Mouse (Mus musculus): Measurements from ENCODE around the gene Pde1c. TPM values are rescaled to one million over a fixed set of nuclear protein-coding genes. Genes with fewer than 3 reads are reported as not detected.

Gene Pde1c
- total RNA-seq, 1 experiment = 0.18 TPM

DNA sequence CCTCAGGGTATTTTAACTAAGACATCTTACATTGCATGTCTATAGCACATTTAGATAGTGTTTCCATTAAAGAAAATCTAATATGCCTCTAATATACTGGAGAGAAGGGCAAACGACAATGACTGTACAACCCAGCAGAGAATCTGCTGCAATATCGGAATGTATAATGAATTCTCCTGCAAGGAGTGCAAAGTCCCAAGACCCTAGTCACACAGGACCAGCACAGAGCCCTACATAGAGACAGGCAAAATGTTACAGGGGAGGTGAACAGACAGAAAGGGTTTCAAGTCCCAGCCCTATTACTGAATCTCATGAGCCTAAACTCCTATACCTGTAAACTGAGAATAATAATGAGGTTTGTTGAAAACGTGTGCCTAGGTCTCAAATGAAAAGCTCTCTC lies 13.1 kb downstream of the Pde1c start:
- no peaks in the 10 kb centered on the region for H3K36me3 ChIP-seq (ENCODE audit: control insufficient read depth, insufficient read depth, low read length, poor library complexity, severe bottlenecking)
- DNase-seq (ENCODE audit: low read depth, low spot score) = no peak
- H3K9ac ChIP-seq (ENCODE audit: insufficient read depth, low read depth, low read length, poor library complexity, severe bottlenecking) = no peak overlapping the region
- TF ChIP-seq ZC3H11A (IDR thresholded peaks at IDR 0.05; ENCODE audit: borderline replicate concordance, low read depth, low read length) = no peak
- TF ChIP-seq ZNF384 (IDR thresholded peaks at IDR 0.05; ENCODE audit: low read depth, low read length) = no peak
- no peak for TF ChIP-seq HCFC1 (IDR thresholded peaks at IDR 0.05; ENCODE audit: borderline replicate concordance, insufficient read depth, low read length)
- no peak overlapping the region for H3K4me3 ChIP-seq (ENCODE audit: insufficient read depth in 1 of 2, low read depth in 1 of 2, low read length in 2 of 2, poor library complexity in 1 of 2, severe bottlenecking in 1 of 2)
- in situ Hi-C loops (cut with MboI; ENCODE audit: low sequenced_read_pairs in 2 of 2, unreplicated experiment in 2 of 2) = no loop called here
- H3K9me3 ChIP-seq (ENCODE audit: control insufficient read depth, insufficient read depth, low read depth, low read length) = no peaks in the 10 kb centered on the region
- H3K4me1 ChIP-seq (ENCODE audit: control insufficient read depth in 2 of 2, insufficient read depth in 2 of 2, low read length in 2 of 2, poor library complexity in 1 of 2) = no peaks in the 10 kb centered on the region
- H3K27ac ChIP-seq (ENCODE audit: insufficient read depth, low read depth, low read length, poor library complexity, severe bottlenecking) = no peak overlapping the region

DNA sequence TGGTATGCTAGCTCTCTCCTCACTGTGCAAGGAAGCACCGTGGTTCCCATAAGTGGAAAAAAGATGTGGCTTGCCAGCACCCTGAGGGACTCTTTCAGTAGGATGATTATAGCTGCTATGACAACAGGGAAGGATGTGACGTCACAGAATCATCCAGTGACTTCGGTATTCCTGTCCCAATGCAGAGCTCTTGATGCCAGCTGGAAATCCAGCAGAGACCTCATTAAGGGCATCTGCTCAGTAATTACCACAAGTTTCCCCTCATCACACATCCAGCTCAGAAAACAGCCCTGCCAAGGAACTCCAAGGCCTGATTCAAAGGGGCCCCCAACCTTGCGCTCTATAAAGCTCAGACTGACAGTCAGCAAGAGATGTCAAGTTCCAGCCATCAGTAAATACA lies 13.5 kb downstream of the Pde1c start:
- in situ Hi-C loops (cut with MboI; ENCODE audit: low sequenced_read_pairs in 2 of 2, unreplicated experiment in 2 of 2) = no loop called here
- no peak for TF ChIP-seq MAFK (IDR thresholded peaks at IDR 0.05; ENCODE audit: insufficient read depth, low read depth, low read length)
- TF ChIP-seq CHD2 (IDR thresholded peaks at IDR 0.05; ENCODE audit: low read depth, low read length) = no peak
- no peak for TF ChIP-seq HCFC1 (IDR thresholded peaks at IDR 0.05; ENCODE audit: borderline replicate concordance, insufficient read depth, low read length)
- TF ChIP-seq ZNF384 (IDR thresholded peaks at IDR 0.05; ENCODE audit: low read depth, low read length) = no peak
- TF ChIP-seq ZC3H11A (IDR thresholded peaks at IDR 0.05; ENCODE audit: borderline replicate concordance, low read depth, low read length) = no peak
- H3K27ac ChIP-seq (ENCODE audit: insufficient read depth, low read depth, low read length, poor library complexity, severe bottlenecking) = no peak overlapping the region

GRCm38 (mm10) chr6:56551022-56551421 lies 17.9 kb downstream of the Pde1c start:
- TF ChIP-seq MAFK (IDR thresholded peaks at IDR 0.05; ENCODE audit: insufficient read depth, low read depth, low read length) (no peak), ZC3H11A (IDR thresholded peaks at IDR 0.05; ENCODE audit: borderline replicate concordance, low read depth, low read length) (no peak), CHD2 (IDR thresholded peaks at IDR 0.05; ENCODE audit: low read depth, low read length) (no peak), HCFC1 (IDR thresholded peaks at IDR 0.05; ENCODE audit: borderline replicate concordance, insufficient read depth, low read length) (no peak), ZNF384 (IDR thresholded peaks at IDR 0.05; ENCODE audit: low read depth, low read length) (no peak)
- Histone ChIP-seq H3K9ac (ENCODE audit: insufficient read depth, low read depth, low read length, poor library complexity, severe bottlenecking) (no peak overlapping the region), H3K4me1 (ENCODE audit: control insufficient read depth in 2 of 2, insufficient read depth in 2 of 2, low read length in 2 of 2, poor library complexity in 1 of 2) (no peaks in the 10 kb centered on the region), H3K27ac (ENCODE audit: insufficient read depth, low read depth, low read length, poor library complexity, severe bottlenecking) (no peak overlapping the region), H3K4me3 (ENCODE audit: insufficient read depth in 1 of 2, low read depth in 1 of 2, low read length in 2 of 2, poor library complexity in 1 of 2, severe bottlenecking in 1 of 2) (no peak overlapping the region), H3K9me3 (ENCODE audit: control insufficient read depth, insufficient read depth, low read depth, low read length) (no peaks in the 10 kb centered on the region), H3K36me3 (ENCODE audit: control insufficient read depth, insufficient read depth, low read length, poor library complexity, severe bottlenecking) (no peaks in the 10 kb centered on the region)
- in situ Hi-C loops (cut with MboI; ENCODE audit: low sequenced_read_pairs in 2 of 2, unreplicated experiment in 2 of 2) = no loop called here
- no peak for DNase-seq (ENCODE audit: low read depth, low spot score)

More for the DNA sequence above, 13.5 kb downstream of the Pde1c start:
- Histone ChIP-seq H3K36me3 (ENCODE audit: control insufficient read depth, insufficient read depth, low read length, poor library complexity, severe bottlenecking) (no peaks in the 10 kb centered on the region), H3K4me3 (ENCODE audit: insufficient read depth in 1 of 2, low read depth in 1 of 2, low read length in 2 of 2, poor library complexity in 1 of 2, severe bottlenecking in 1 of 2) (no peak overlapping the region), H3K9me3 (ENCODE audit: control insufficient read depth, insufficient read depth, low read depth, low read length) (no peaks in the 10 kb centered on the region), H3K4me1 (ENCODE audit: control insufficient read depth in 2 of 2, insufficient read depth in 2 of 2, low read length in 2 of 2, poor library complexity in 1 of 2) (no peaks in the 10 kb centered on the region), H3K9ac (ENCODE audit: insufficient read depth, low read depth, low read length, poor library complexity, severe bottlenecking) (no peak overlapping the region)
- DNase-seq (ENCODE audit: low read depth, low spot score) = no peak

DNA sequence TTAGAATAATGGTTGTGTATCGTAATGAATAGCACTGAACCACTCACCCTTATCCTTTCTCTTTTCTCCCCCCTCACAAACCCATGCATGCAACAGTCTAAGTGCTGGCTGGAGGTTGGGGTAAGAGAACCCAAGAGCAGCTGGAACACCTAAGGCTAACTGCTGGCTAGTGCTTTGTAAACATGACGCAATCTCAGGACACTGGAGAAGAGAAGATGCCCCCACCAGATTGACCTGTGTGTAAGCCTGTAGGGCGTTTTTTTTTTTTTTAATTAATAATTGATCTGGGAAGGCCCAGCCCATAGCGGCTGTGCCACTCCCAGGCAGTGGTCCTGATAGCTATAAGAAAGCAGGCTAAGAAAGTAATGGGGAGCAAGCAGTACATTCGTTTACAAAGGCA lies 28.7 kb downstream of the Pde1c start:
- TF ChIP-seq ZC3H11A (IDR thresholded peaks at IDR 0.05; ENCODE audit: borderline replicate concordance, low read depth, low read length) (no peak), CHD2 (IDR thresholded peaks at IDR 0.05; ENCODE audit: low read depth, low read length) (no peak), HCFC1 (IDR thresholded peaks at IDR 0.05; ENCODE audit: borderline replicate concordance, insufficient read depth, low read length) (no peak), MAFK (IDR thresholded peaks at IDR 0.05; ENCODE audit: insufficient read depth, low read depth, low read length) (no peak), ZNF384 (IDR thresholded peaks at IDR 0.05; ENCODE audit: low read depth, low read length) (no peak)
- in situ Hi-C loops (cut with MboI; ENCODE audit: low sequenced_read_pairs in 2 of 2, unreplicated experiment in 2 of 2) = no loop called here
- no peak for DNase-seq (ENCODE audit: low read depth, low spot score)
- no peaks in the 10 kb centered on the region for H3K4me1 ChIP-seq (ENCODE audit: control insufficient read depth in 2 of 2, insufficient read depth in 2 of 2, low read length in 2 of 2, poor library complexity in 1 of 2)
- no peaks in the 10 kb centered on the region for H3K9me3 ChIP-seq (ENCODE audit: control insufficient read depth, insufficient read depth, low read depth, low read length)
- H3K9ac ChIP-seq (ENCODE audit: insufficient read depth, low read depth, low read length, poor library complexity, severe bottlenecking) = no peak overlapping the region
- no peak overlapping the region for H3K27ac ChIP-seq (ENCODE audit: insufficient read depth, low read depth, low read length, poor library complexity, severe bottlenecking)
- no peaks in the 10 kb centered on the region for H3K36me3 ChIP-seq (ENCODE audit: control insufficient read depth, insufficient read depth, low read length, poor library complexity, severe bottlenecking)
- no peak overlapping the region for H3K4me3 ChIP-seq (ENCODE audit: insufficient read depth in 1 of 2, low read depth in 1 of 2, low read length in 2 of 2, poor library complexity in 1 of 2, severe bottlenecking in 1 of 2)

DNA sequence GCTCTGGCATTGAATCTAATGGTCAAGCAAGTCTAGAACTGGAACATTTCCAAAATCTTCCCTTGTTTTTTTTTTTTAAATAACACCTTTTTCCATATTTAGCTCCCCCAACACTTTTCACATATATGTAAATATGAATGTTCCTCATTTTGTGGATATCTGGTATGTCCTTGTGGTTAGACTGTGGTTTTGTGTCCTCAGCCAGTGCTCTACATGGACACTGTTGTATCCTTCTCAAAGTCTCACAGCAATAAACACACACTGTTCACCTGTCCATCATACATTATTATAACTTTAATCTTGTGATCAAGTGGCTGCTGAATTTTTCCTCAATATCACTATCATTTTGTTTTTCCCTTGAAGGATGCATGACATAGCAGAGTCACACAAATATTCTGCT lies 34.2 kb downstream of the Pde1c start:
- no peak overlapping the region for H3K9ac ChIP-seq (ENCODE audit: insufficient read depth, low read depth, low read length, poor library complexity, severe bottlenecking)
- no peaks in the 10 kb centered on the region for H3K4me1 ChIP-seq (ENCODE audit: control insufficient read depth in 2 of 2, insufficient read depth in 2 of 2, low read length in 2 of 2, poor library complexity in 1 of 2)
- H3K4me3 ChIP-seq (ENCODE audit: insufficient read depth in 1 of 2, low read depth in 1 of 2, low read length in 2 of 2, poor library complexity in 1 of 2, severe bottlenecking in 1 of 2) = no peak overlapping the region
- H3K27ac ChIP-seq (ENCODE audit: insufficient read depth, low read depth, low read length, poor library complexity, severe bottlenecking) = no peak overlapping the region
- TF ChIP-seq CHD2 (IDR thresholded peaks at IDR 0.05; ENCODE audit: low read depth, low read length) (no peak), HCFC1 (IDR thresholded peaks at IDR 0.05; ENCODE audit: borderline replicate concordance, insufficient read depth, low read length) (no peak), ZC3H11A (IDR thresholded peaks at IDR 0.05; ENCODE audit: borderline replicate concordance, low read depth, low read length) (no peak), MAFK (IDR thresholded peaks at IDR 0.05; ENCODE audit: insufficient read depth, low read depth, low read length) (no peak), ZNF384 (IDR thresholded peaks at IDR 0.05; ENCODE audit: low read depth, low read length) (no peak)
- no peak for DNase-seq (ENCODE audit: low read depth, low spot score)
- H3K36me3 ChIP-seq (ENCODE audit: control insufficient read depth, insufficient read depth, low read length, poor library complexity, severe bottlenecking) = no peaks in the 10 kb centered on the region
- in situ Hi-C loops (cut with MboI; ENCODE audit: low sequenced_read_pairs in 2 of 2, unreplicated experiment in 2 of 2) = no loop called here
- no peaks in the 10 kb centered on the region for H3K9me3 ChIP-seq (ENCODE audit: control insufficient read depth, insufficient read depth, low read depth, low read length)

Data from ES-E14 (cell line).